Mouse (Mus musculus): ENCODE measurements around the gene Psmb9. TPM values are rescaled to one million over a fixed set of nuclear protein-coding genes. Genes with fewer than 3 reads are reported as not detected.

Gene Psmb9
- polyA plus RNA-seq, 1 experiment from 2014 or later = 0.95 TPM

DNA sequence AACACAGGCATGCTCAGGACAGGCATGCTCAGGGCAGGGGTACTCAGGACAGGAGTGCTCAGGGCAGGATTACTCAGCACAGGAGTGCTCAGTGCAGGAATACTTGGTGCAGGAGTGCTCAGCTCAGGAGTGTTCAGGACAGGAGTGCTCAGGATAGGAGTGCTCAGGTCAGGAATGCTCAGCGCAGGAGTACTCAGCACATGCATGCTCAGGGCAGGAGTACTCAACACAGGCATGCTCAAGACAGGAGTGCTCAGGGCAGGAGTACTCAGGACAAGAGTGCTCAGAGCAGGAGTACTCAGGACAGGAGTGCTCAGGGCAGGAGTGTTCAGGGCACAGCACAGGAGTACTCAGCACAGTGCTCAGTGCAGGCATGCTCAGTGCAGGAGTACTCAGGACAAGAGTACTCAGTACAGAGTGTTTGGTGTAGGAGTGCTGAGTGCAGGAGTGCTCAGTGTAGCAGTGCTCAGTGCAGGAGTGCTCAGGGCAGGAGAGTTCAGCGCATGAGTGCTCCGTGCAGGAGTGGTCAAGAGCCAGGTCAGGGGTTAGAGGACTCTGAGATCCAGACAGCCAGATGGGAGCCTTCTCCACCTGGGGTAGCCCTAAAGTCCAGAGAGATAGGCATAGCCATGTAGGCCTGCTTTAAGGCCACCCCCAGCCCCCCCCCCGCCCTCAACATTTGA is 15.3 kb upstream of the Psmb9 start:
- Histone ChIP-seq H3K4me1 (replicated peaks; ENCODE audit: control insufficient read depth, insufficient read depth, low read length) (peaks cover 6% of the 10 kb centered on the region; the same call in 1 of the 2 replicates), H3K9me3 (ENCODE audit: control insufficient read depth, low read length) (no peaks in the 10 kb centered on the region), H3K4me3 (replicated peaks; ENCODE audit: low read length) (no peak overlapping the region), H3K36me3 (replicated peaks; ENCODE audit: control insufficient read depth, insufficient read depth) (no peaks in the 10 kb centered on the region), H3K27me3 (ENCODE audit: control insufficient read depth, insufficient read depth, low read length) (peaks cover 52% of the 10 kb centered on the region), H3K9ac (no peak overlapping the region), H3K4me2 (replicated peaks) (no peak overlapping the region), H3K27ac (no peak overlapping the region)
- ATAC-seq (ENCODE audit: low FRiP score) = 0 out of 2 replicates have a peak, but pooled peaks have one; percentile 25
- no peak for DNase-seq (ENCODE audit: low spot score)
- 80% methylated on average over 4 of the region's 4 CpGs for WGBS

DNA sequence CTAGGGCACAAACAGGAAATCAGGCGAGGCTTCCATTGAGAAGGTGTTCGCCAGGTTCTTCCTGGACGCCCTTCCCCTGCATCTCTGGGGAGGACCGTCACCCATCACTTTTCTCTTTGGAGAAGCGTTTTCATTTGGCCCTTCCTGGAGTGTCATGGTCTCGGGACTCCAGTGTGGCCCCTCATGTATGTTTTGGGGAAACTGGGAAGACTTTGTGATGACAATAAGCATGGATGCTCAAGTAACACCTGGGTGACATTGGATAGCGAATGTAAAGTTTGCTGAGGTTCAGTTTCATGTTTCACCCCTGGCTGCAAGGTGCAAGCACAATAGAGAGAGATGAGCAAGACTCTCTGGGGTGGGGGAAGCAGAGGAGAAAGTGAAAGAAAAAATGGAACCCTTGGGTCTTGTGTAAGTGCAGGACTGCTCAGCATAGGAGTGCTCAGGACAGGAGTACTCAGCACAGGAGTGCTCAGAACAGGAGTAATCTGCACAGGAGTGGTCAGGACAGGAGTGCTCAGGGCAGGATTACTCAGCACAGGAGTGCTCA is 14.0 kb upstream of the Psmb9 start:
- ATAC-seq (ENCODE audit: low FRiP score) = no peak
- Histone ChIP-seq H3K9me3 (ENCODE audit: control insufficient read depth, low read length) (no peaks in the 10 kb centered on the region), H3K9ac (no peak overlapping the region), H3K4me3 (replicated peaks; ENCODE audit: low read length) (no peak overlapping the region), H3K4me2 (replicated peaks) (no peak overlapping the region), H3K27ac (no peak overlapping the region), H3K36me3 (replicated peaks; ENCODE audit: control insufficient read depth, insufficient read depth) (no peaks in the 10 kb centered on the region), H3K4me1 (replicated peaks; ENCODE audit: control insufficient read depth, insufficient read depth, low read length) (peaks cover 7% of the 10 kb centered on the region; the same call in 1 of the 2 replicates), H3K27me3 (ENCODE audit: control insufficient read depth, insufficient read depth, low read length) (peaks cover 65% of the 10 kb centered on the region)
- WGBS = 74% methylated on average over 7 of the region's 7 CpGs
- DNase-seq (ENCODE audit: low spot score) = no peak

DNA sequence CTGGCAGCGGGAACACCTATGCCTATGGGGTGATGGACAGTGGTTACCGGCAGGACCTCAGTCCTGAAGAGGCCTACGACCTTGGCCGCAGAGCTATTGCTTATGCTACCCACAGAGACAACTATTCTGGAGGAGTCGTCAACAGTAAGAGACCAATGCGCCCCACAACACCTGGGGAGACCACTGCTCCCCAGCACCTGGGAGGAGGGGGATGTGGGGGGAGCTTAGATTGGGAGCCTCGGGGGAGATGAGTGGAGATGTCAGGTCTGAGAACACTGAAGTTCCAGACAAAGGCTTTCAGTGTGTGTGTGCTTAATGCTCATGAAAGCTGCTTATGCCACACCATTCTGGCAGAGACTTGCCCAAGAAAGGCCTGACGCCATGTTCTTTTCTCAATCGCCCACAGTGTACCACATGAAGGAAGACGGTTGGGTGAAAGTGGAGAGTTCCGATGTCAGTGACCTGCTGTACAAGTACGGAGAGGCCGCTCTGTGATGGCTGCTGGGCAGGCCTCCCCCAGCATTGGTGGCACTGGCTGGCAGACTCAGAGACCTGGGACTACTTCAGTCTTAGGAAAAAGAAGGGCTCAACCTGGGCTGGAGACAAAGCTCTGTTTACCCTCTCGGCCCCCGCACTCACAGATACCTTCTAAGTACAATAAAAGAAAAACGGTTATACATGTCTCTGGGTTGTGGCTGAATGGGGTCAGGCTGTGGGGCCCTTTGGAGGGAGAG is 13.4 kb upstream of the Psmb9 start:
- Histone ChIP-seq H3K27ac (no peak overlapping the region), H3K9ac (no peak overlapping the region), H3K4me1 (replicated peaks; ENCODE audit: control insufficient read depth, insufficient read depth, low read length) (peaks cover 7% of the 10 kb centered on the region; the same call in 1 of the 2 replicates), H3K4me3 (replicated peaks; ENCODE audit: low read length) (no peak overlapping the region), H3K27me3 (ENCODE audit: control insufficient read depth, insufficient read depth, low read length) (peaks cover 65% of the 10 kb centered on the region), H3K9me3 (ENCODE audit: control insufficient read depth, low read length) (no peaks in the 10 kb centered on the region), H3K36me3 (replicated peaks; ENCODE audit: control insufficient read depth, insufficient read depth) (no peaks in the 10 kb centered on the region), H3K4me2 (replicated peaks) (no peak overlapping the region)
- 86% methylated on average over 16 of the region's 16 CpGs for WGBS
- ATAC-seq (ENCODE audit: low FRiP score) = no peak
- DNase-seq (ENCODE audit: low spot score) = no peak

DNA sequence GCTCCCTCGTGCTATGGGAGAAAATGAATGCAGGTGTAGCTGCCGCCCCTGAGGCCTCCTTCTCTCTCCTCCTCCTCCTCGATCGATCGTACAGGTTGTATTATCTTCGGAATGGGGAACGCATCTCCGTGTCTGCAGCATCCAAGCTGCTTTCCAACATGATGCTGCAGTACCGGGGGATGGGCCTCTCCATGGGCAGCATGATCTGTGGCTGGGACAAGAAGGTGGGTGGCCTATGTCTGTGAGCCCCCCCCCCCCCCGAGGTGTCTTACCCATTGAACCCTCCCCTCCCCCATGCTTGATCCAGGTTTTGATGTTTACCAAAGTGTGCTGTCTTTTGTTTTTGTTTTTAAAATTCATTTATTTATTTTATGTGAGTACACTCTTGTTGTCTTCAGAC is 12.5 kb upstream of the Psmb9 start:
- Histone ChIP-seq H3K27ac (no peak overlapping the region), H3K9ac (no peak overlapping the region), H3K36me3 (replicated peaks; ENCODE audit: control insufficient read depth, insufficient read depth) (no peaks in the 10 kb centered on the region), H3K9me3 (ENCODE audit: control insufficient read depth, low read length) (no peaks in the 10 kb centered on the region), H3K4me1 (replicated peaks; ENCODE audit: control insufficient read depth, insufficient read depth, low read length) (peaks cover 7% of the 10 kb centered on the region; the same call in 1 of the 2 replicates), H3K4me2 (replicated peaks) (no peak overlapping the region), H3K27me3 (ENCODE audit: control insufficient read depth, insufficient read depth, low read length) (peaks cover 65% of the 10 kb centered on the region), H3K4me3 (replicated peaks; ENCODE audit: low read length) (no peak overlapping the region)
- 83% methylated on average over 10 of the region's 10 CpGs for WGBS
- DNase-seq (ENCODE audit: low spot score) (no peak), ATAC-seq (ENCODE audit: low FRiP score) (no peak)

DNA sequence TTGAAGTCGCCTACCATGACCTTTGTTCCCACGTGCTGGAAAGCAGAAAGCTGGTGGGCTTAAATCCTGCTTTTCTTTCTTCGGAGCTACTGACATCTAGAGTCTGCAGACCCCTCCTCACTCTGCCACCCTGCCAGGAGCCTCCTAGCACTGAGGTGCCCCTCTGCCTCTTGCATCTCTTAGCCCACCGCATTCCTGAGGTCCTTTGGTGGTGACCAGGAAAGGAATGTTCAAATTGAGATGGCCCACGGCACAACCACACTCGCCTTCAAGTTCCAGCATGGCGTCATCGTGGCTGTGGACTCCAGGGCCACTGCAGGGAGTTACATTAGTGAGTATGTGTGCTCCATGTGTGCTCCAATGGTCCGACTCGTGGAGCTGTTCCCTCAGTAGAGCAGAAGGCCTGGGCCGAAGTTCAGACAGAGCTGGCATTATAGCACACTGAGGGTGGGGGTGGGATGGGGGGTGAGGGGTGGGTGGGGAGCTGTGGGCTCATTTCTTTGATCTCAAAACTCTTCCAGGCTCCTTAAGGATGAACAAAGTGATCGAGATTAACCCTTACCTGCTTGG is 11.6 kb upstream of the Psmb9 start:
- no peak for DNase-seq (ENCODE audit: low spot score)
- no peak overlapping the region for H3K4me2 ChIP-seq (replicated peaks)
- 64% methylated on average over 12 of the region's 12 CpGs for WGBS
- no peaks in the 10 kb centered on the region for H3K9me3 ChIP-seq (ENCODE audit: control insufficient read depth, low read length)
- peaks cover 4% of the 10 kb centered on the region; the same call in 1 of the 2 replicates for H3K4me1 ChIP-seq (replicated peaks; ENCODE audit: control insufficient read depth, insufficient read depth, low read length)
- H3K27ac ChIP-seq = no peak overlapping the region
- no peak overlapping the region for H3K4me3 ChIP-seq (replicated peaks; ENCODE audit: low read length)
- no peak overlapping the region for H3K9ac ChIP-seq
- H3K36me3 ChIP-seq (replicated peaks; ENCODE audit: control insufficient read depth, insufficient read depth) = no peaks in the 10 kb centered on the region
- peaks cover 67% of the 10 kb centered on the region for H3K27me3 ChIP-seq (ENCODE audit: control insufficient read depth, insufficient read depth, low read length)
- no peak for ATAC-seq (ENCODE audit: low FRiP score)

DNA sequence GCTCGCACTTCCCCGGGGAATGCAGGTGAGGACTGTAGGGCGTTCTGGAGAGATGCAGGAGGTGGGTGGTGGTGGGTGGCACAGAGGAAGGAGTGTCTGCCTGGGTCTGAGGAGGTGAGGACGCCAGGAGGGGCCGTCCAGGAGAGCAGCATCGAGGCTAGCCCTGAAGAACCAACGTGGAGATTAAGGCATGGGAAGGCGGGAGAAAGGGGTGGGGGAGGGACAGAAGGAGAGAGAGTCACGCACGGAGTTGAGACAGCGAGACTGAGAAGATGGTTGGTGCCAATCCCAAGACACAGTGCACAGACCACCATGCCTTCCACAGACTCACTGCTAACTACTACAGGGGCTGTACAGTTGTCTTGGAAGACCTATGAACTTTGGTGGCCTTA is 11.0 kb upstream of the Psmb9 start:
- Histone ChIP-seq H3K9ac (0 out of 2 replicates have a peak overlapping the region, but pooled peaks have one; percentile 47), H3K27ac (no peak overlapping the region), H3K9me3 (ENCODE audit: control insufficient read depth, low read length) (no peaks in the 10 kb centered on the region), H3K36me3 (replicated peaks; ENCODE audit: control insufficient read depth, insufficient read depth) (no peaks in the 10 kb centered on the region), H3K4me2 (replicated peaks) (peak overlapping the region; percentile 66), H3K27me3 (ENCODE audit: control insufficient read depth, insufficient read depth, low read length) (peaks cover 67% of the 10 kb centered on the region), H3K4me3 (replicated peaks; ENCODE audit: low read length) (peak overlapping the region; percentile 34), H3K4me1 (replicated peaks; ENCODE audit: control insufficient read depth, insufficient read depth, low read length) (peaks cover 4% of the 10 kb centered on the region; the same call in 1 of the 2 replicates)
- WGBS = 12% methylated on average over 11 of the region's 11 CpGs
- DNase-seq (ENCODE audit: low spot score) (no peak), ATAC-seq (ENCODE audit: low FRiP score) (no peak)

DNA sequence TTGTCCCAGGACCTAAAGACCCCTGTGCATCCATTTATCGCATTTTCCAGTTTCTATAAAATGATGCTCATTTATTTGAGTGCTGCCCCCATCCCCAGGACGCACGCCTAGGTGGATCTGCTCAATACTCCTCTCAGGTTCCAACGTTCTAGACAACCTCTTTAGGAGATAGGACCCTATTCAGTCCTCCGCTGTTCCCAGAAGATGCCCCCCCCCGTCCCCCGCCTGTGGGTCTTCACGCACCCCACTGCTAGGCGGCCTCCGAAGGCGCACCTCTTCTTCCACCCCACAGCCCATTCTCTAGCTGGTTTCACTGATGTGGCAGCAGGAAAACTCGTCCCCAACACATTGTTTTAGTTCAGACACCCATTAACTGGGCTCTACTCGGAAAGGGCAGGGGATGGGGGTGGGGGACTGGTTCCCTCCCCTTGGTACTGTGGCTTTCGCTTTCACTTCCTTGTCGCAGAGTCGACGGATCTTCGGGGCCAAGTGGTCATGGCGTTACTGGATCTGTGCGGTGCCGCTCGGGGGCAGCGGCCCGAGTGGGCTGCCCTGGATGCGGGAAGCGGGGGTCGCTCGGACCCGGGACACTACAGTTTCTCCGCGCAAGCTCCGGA is 10.4 kb upstream of the Psmb9 start:
- peak; percentile 39; the same call in 1 of the 2 replicates for ATAC-seq (ENCODE audit: low FRiP score)
- WGBS = 1% methylated on average over 32 of the region's 32 CpGs
- Histone ChIP-seq H3K36me3 (replicated peaks; ENCODE audit: control insufficient read depth, insufficient read depth) (no peaks in the 10 kb centered on the region), H3K4me3 (replicated peaks; ENCODE audit: low read length) (peak overlapping the region; percentile 34), H3K9me3 (ENCODE audit: control insufficient read depth, low read length) (no peaks in the 10 kb centered on the region), H3K9ac (peak overlapping the region; percentile 47), H3K27me3 (ENCODE audit: control insufficient read depth, insufficient read depth, low read length) (peaks cover 67% of the 10 kb centered on the region), H3K27ac (no peak overlapping the region), H3K4me2 (replicated peaks) (peak overlapping the region; percentile 66), H3K4me1 (replicated peaks; ENCODE audit: control insufficient read depth, insufficient read depth, low read length) (peaks cover 4% of the 10 kb centered on the region; the same call in 1 of the 2 replicates)
- no peak for DNase-seq (ENCODE audit: low spot score)

DNA sequence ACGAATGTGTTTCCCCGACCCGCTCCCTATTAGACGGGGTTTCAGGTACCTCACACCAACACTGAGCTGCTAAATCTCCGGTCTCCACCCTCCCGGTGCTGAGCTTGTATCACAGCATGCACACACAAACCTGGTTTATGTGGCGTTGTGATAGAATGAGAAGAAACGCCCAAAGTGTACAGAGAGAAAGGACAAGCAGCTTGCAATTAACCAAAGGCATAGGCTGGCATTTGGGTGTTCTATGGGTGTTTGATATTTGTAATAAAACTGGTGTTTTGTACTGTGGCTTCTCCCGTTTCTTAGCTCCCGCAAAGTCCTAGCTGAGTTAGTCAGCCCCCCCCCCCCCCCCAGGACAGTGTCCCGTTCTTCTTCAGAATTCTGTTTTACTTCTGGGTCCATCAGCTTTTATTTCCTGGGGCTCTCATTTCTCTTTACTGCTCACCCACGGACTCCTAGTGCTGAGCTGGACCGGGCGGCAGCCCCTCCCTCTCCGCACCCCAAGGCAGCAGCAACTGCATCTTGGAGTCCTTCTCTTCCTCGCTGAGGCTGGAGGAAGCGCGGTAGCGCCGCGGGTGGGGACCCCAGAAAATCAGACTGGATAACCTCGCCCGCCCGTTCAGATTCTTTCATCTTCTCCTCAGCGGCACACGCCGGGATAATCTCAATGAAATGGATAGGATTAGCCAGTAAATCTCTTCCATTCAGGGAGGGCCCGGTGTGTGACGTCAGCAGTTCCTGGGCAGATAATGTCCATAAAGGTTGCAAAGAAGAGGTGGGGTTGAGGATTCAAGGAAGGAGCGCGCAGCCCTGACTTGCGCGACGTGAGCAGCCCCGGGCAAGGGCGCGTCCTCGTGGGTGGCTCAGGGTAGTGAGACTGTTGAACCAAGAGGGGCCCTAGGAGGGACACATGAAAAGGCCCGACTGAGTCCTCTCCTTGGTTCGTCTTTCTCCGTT is 9.7 kb upstream of the Psmb9 start, which contains the start of gene Psmb8:
TSS of gene Psmb8 (plus strand) at position 781 of the 954 bp plus-strand sequence.
- H3K27ac ChIP-seq = no peak within 1 kb of the TSS
- H3K9ac ChIP-seq = peak within 1 kb of the TSS; percentile 47
- ATAC-seq (ENCODE audit: low FRiP score) = peak; percentile 79; the same call in 1 of the 2 replicates
- H3K36me3 ChIP-seq (replicated peaks; ENCODE audit: control insufficient read depth, insufficient read depth) = no peaks in the 10 kb centered on the region
- no peaks in the 10 kb centered on the region for H3K9me3 ChIP-seq (ENCODE audit: control insufficient read depth, low read length)
- peaks cover 4% of the 10 kb centered on the region; the same call in 1 of the 2 replicates for H3K4me1 ChIP-seq (replicated peaks; ENCODE audit: control insufficient read depth, insufficient read depth, low read length)
- H3K4me3 ChIP-seq (replicated peaks; ENCODE audit: low read length) = peak within 1 kb of the TSS; percentile 34
- H3K4me2 ChIP-seq (replicated peaks) = peak within 1 kb of the TSS; percentile 66
- peaks cover 75% of the 10 kb centered on the region for H3K27me3 ChIP-seq (ENCODE audit: control insufficient read depth, insufficient read depth, low read length)
- peak; percentile 90 for DNase-seq (ENCODE audit: low spot score)
- 7% methylated on average over 41 of the region's 41 CpGs for WGBS

All from hindbrain, embryonic 14.5 days (tissue).